8 mouse cellular contexts compared by ENCODE assay signal in the genomic region with DNA sequence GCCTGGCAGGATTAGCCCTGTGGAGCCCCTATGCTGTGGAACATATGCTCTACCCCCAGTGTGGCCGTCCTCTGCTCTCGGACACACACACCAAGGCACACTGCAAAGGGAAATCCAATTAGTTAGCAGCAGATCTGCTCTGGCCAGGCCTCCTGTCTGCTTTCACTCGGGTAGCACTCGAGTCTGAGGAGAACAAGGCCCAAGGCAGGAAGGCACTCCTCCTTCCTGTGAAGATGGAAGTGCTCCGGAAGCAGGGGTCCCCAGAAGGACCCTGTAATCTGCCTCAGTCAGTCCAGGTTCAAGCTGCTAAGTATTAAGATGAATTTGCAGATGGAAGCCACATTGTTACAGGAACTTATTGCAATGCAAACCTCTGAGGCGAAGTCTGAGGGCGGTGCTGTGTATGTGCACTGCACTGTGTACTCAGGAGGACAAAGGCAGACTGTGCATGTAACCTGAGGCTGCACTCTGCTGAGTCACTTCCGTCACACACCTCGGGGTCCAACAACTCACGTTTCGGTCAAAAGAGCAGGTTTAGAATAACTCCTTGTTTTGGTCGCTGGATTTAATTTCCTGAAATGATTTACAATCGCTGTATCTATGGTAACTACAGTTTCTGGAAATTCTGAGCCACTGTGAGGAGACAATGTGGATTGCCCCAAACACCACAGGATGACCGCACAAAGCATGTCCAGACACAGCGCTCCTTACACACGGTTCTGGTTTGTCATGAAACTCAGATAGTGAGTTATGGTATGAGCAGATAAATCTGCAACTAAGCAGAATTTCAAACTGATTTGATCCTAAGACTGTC. TPM values are rescaled to one million over a fixed set of nuclear protein-coding genes. Genes with fewer than 3 reads are reported as not detected.
DNase-seq lines count a peak whose midpoint lies in the region; ATAC-seq and TF ChIP-seq lines count a peak whose summit lies in the region.

No protein-coding gene starts in this region.

- peak overlapping the region; percentile 4; the same call in 1 of the 2 replicates for H3K4me2 ChIP-seq in heart, embryonic 13.5 days
- H3K4me2 ChIP-seq in intestine, embryonic 16.5 days (ENCODE audit: low read depth, low read length) = peak overlapping the region; percentile 21
- H3K4me2 ChIP-seq in lung, embryonic 16.5 days (ENCODE audit: low read depth, low read length) = peak overlapping the region; percentile 4; the same call in 1 of the 2 replicates

- no peaks in the 10 kb centered on the region for H3K36me3 ChIP-seq in heart, embryonic 13.5 days
- H3K36me3 ChIP-seq in intestine, embryonic 16.5 days (ENCODE audit: control insufficient read depth, insufficient read depth, low read length) = no peaks in the 10 kb centered on the region
- H3K36me3 ChIP-seq in lung, embryonic 16.5 days (ENCODE audit: control insufficient read depth, insufficient read depth, low read length) = no peaks in the 10 kb centered on the region
- H3K36me3 ChIP-seq in thymus, adult 2 months (ENCODE audit: control insufficient read depth, insufficient read depth, low read length) = no peaks in the 10 kb centered on the region

- ATAC-seq in heart, embryonic 13.5 days (ENCODE audit: extremely low read depth, insufficient number of reproducible peaks, low FRiP score, low TSS enrichment) = no peak
- ATAC-seq in intestine, embryonic 16.5 days = peak; percentile 81
- ATAC-seq in lung, embryonic 16.5 days (ENCODE audit: low read depth) = peak; percentile 85

- TF ChIP-seq POLR2A in thymus, adult 2 months (IDR thresholded peaks at IDR 0.05; ENCODE audit: control insufficient read depth, extremely low read depth, insufficient read depth, low read length, poor library complexity) = no peak

- DNase-seq in heart, adult 11 months = no peak
- peak; percentile 50 for DNase-seq in embryo, embryonic 9.5 days (ENCODE audit: extremely low spot score)
- peak; percentile 48 for DNase-seq in thymus, adult 2 months
- DNase-seq in left cerebral cortex, adult 18-20 months (ENCODE audit: low spot score in 2 of 2) = no peak
- no peak for DNase-seq in adrenal gland, postnatal 14 days

- peaks cover 68% of the 10 kb centered on the region for H3K4me1 ChIP-seq in heart, embryonic 13.5 days
- H3K4me1 ChIP-seq in intestine, embryonic 16.5 days (ENCODE audit: control insufficient read depth, insufficient read depth, low read length) = peaks cover 50% of the 10 kb centered on the region
- H3K4me1 ChIP-seq in lung, embryonic 16.5 days (replicated peaks; ENCODE audit: control insufficient read depth, insufficient read depth, low read length) = peaks cover 42% of the 10 kb centered on the region
- H3K4me1 ChIP-seq in thymus, adult 2 months (replicated peaks; ENCODE audit: control insufficient read depth, insufficient read depth, low read length) = peaks cover 20% of the 10 kb centered on the region

- H3K27me3 ChIP-seq in heart, embryonic 13.5 days (replicated peaks) = no peaks in the 10 kb centered on the region
- no peaks in the 10 kb centered on the region for H3K27me3 ChIP-seq in intestine, embryonic 16.5 days (replicated peaks; ENCODE audit: control insufficient read depth, insufficient read depth, low read length)
- no peaks in the 10 kb centered on the region for H3K27me3 ChIP-seq in lung, embryonic 16.5 days (ENCODE audit: control insufficient read depth, insufficient read depth, low read depth, low read length)
- H3K27me3 ChIP-seq in thymus, adult 2 months (ENCODE audit: control insufficient read depth, insufficient read depth, low read length) = no peaks in the 10 kb centered on the region

- no peaks in the 10 kb centered on the region for H3K9me3 ChIP-seq in heart, embryonic 13.5 days
- no peaks in the 10 kb centered on the region for H3K9me3 ChIP-seq in intestine, embryonic 16.5 days (ENCODE audit: control insufficient read depth, low read length)
- no peaks in the 10 kb centered on the region for H3K9me3 ChIP-seq in lung, embryonic 16.5 days (ENCODE audit: control insufficient read depth, low read length)

- TF ChIP-seq CTCF in thymus, adult 2 months (IDR thresholded peaks at IDR 0.05; ENCODE audit: borderline replicate concordance, control insufficient read depth, extremely low read depth, insufficient read depth, low read length, poor library complexity) = no peak

- H3K27ac ChIP-seq in heart, embryonic 13.5 days (replicated peaks) = peak overlapping the region; percentile 91
- H3K27ac ChIP-seq in intestine, embryonic 16.5 days (ENCODE audit: low read length) = peak overlapping the region; percentile 92
- H3K27ac ChIP-seq in lung, embryonic 16.5 days (ENCODE audit: low read length) = peak overlapping the region; percentile 86
- peak overlapping the region; percentile 83 for H3K27ac ChIP-seq in thymus, adult 2 months (ENCODE audit: control insufficient read depth, insufficient read depth, low read length)

- H3K4me3 ChIP-seq in heart, embryonic 13.5 days = no peak overlapping the region
- no peak overlapping the region; the same call in 1 of the 2 replicates for H3K4me3 ChIP-seq in intestine, embryonic 16.5 days (ENCODE audit: low read length)
- no peak overlapping the region for H3K4me3 ChIP-seq in lung, embryonic 16.5 days (ENCODE audit: low read length)
- H3K4me3 ChIP-seq in thymus, adult 2 months (ENCODE audit: control insufficient read depth, insufficient read depth, low read length) = peak overlapping the region; percentile 4; the same call in 1 of the 2 replicates

- 47% methylated on average over 16 of the region's 16 CpGs for WGBS in heart, embryonic 13.5 days
- 36% methylated on average over 16 of the region's 16 CpGs for WGBS in intestine, embryonic 16.5 days
- 18% methylated on average over 16 of the region's 16 CpGs for WGBS in lung, embryonic 16.5 days
- 11% methylated on average over 16 of the region's 16 CpGs for WGBS in thymus, adult 2 months

- peak overlapping the region; percentile 52; the same call in 1 of the 2 replicates for H3K9ac ChIP-seq in heart, embryonic 13.5 days
- H3K9ac ChIP-seq in intestine, embryonic 16.5 days (ENCODE audit: low read depth, low read length) = peak overlapping the region; percentile 48
- H3K9ac ChIP-seq in lung, embryonic 16.5 days (ENCODE audit: low read length) = peak overlapping the region; percentile 7

RNA-seq across cellular contexts. Expression of a gene that starts 20.5 kb away (rescaled TPM):
- polyA plus RNA-seq in heart, embryonic 13.5 days (2015; fragmentation: Nextera tagmentation; extraction: Ambion mirVana) = 13.1 and 13.4 TPM in 2 replicates
- 14.7 and 20.8 TPM in 2 replicates for polyA plus RNA-seq in intestine, embryonic 16.5 days (2015; fragmentation: Nextera tagmentation; extraction: Ambion mirVana)
- 14.6 and 16.9 TPM in 2 replicates for polyA plus RNA-seq in lung, embryonic 16.5 days (2015; fragmentation: Nextera tagmentation; extraction: Ambion mirVana)
- 97.5 and 104 TPM in 2 replicates for polyA plus RNA-seq in thymus, adult 2 months (2012; rRNA removed)
- 100 to 1,000 TPM; 221 to 223 TPM for total RNA-seq in left cerebral cortex, adult 18-20 months (2021)
- total RNA-seq in adrenal gland, postnatal 14 days (2021) = 142 and 151 TPM in 2 replicates

RNA-seq across cellular contexts. Expression of a gene that starts 38.0 kb away (rescaled TPM):
- polyA plus RNA-seq in heart, embryonic 13.5 days (2015; fragmentation: Nextera tagmentation; extraction: Ambion mirVana) = 219 and 230 TPM in 2 replicates
- 218 and 242 TPM in 2 replicates for polyA plus RNA-seq in intestine, embryonic 16.5 days (2015; fragmentation: Nextera tagmentation; extraction: Ambion mirVana)
- polyA plus RNA-seq in lung, embryonic 16.5 days (2015; fragmentation: Nextera tagmentation; extraction: Ambion mirVana) = 296 and 313 TPM in 2 replicates
- polyA plus RNA-seq in thymus, adult 2 months (2012; rRNA removed) = 192 and 207 TPM in 2 replicates
- 10 to 100 TPM; 43.5 to 44.7 TPM for total RNA-seq in left cerebral cortex, adult 18-20 months (2021)
- total RNA-seq in adrenal gland, postnatal 14 days (2021) = 93.1 and 94.6 TPM in 2 replicates

RNA-seq across cellular contexts. Expression of a gene that starts 56.3 kb away (rescaled TPM):
- polyA plus RNA-seq in heart, embryonic 13.5 days (2015; fragmentation: Nextera tagmentation; extraction: Ambion mirVana) = 3.1 TPM in 2 replicates
- polyA plus RNA-seq in intestine, embryonic 16.5 days (2015; fragmentation: Nextera tagmentation; extraction: Ambion mirVana) = 2.3 and 2.9 TPM in 2 replicates
- polyA plus RNA-seq in lung, embryonic 16.5 days (2015; fragmentation: Nextera tagmentation; extraction: Ambion mirVana) = 3.7 and 4.6 TPM in 2 replicates
- 4.4 and 4.7 TPM in 2 replicates for polyA plus RNA-seq in thymus, adult 2 months (2012; rRNA removed)
- 10 to 100 TPM; 21.3 to 23.3 TPM for total RNA-seq in left cerebral cortex, adult 18-20 months (2021)
- 24.4 and 29.9 TPM in 2 replicates for total RNA-seq in adrenal gland, postnatal 14 days (2021)

Comparison
In these comparisons a context has a peak if more than half of its experiments do, and no peak if none do; other contexts are left out.
1. DNase-seq: peak in embryo, embryonic 9.5 days (single experiment) and thymus, adult 2 months (single experiment); none in heart, adult 11 months (single experiment), left cerebral cortex, adult 18-20 months (0 of 2) and adrenal gland, postnatal 14 days (single experiment).
2. Peak in every context shown above with its lines, with median percentiles within 50 percentile points of each other: H3K27ac ChIP-seq, H3K4me2 ChIP-seq and H3K9ac ChIP-seq.